Mouse (Mus musculus): ENCODE data around the gene Cntnap1. TPM values are rescaled to one million over a fixed set of nuclear protein-coding genes. Genes with fewer than 3 reads are reported as not detected.
A peak's percentile ranks its signal among the peaks of the same experiment; 100 is the strongest.
"Not testable (repeated sequence)": the region's sequence is repeated elsewhere in the genome, so short reads cannot be mapped to it uniquely, and the experiment has no call there.

Cntnap1 gene
- polyA plus RNA-seq, 2 experiments = 0.56 to 1.5 TPM

GRCm38 (mm10) chr11:101155728-101156371 is 14.5 kb upstream of the Cntnap1 start, which contains the start of gene Tubg2:
Gene Tubg2, plus strand, starts transcription at chr11:101155907.
- no peaks in the 10 kb centered on the region for H3K27me3 ChIP-seq (ENCODE audit: control insufficient read depth, insufficient read depth, low read length)
- H3K4me2 ChIP-seq (replicated peaks; ENCODE audit: low read depth, low read length, severe bottlenecking) = peak within 1 kb of the TSS; percentile 72
- 0 out of 2 replicates have a peak within 1 kb of the TSS, but pooled peaks have one; percentile 48 for H3K27ac ChIP-seq (replicated peaks; ENCODE audit: low read depth, low read length)
- DNase-seq (ENCODE audit: low spot score) (peak; percentile 76), ATAC-seq (ENCODE audit: low FRiP score, low read depth) (peak; percentile 81)
- peaks cover 8% of the 10 kb centered on the region; the same call in 1 of the 2 replicates for H3K4me1 ChIP-seq (ENCODE audit: control insufficient read depth, insufficient read depth, low read length)
- H3K4me3 ChIP-seq (replicated peaks; ENCODE audit: low read length) = peak within 1 kb of the TSS; percentile 41
- 2% methylated on average over 35 of the region's 36 CpGs for WGBS
- H3K36me3 ChIP-seq (ENCODE audit: control insufficient read depth, insufficient read depth, low read length) = no peaks in the 10 kb centered on the region
- no peaks in the 10 kb centered on the region for H3K9me3 ChIP-seq (ENCODE audit: control insufficient read depth, low read length)
- H3K9ac ChIP-seq (ENCODE audit: low read depth, low read length, severe bottlenecking) = peak within 1 kb of the TSS; percentile 65
- 0 out of 2 replicates have a peak, but pooled peaks have one; percentile 18 for TF ChIP-seq POLR2A (IDR thresholded peaks at IDR 0.05; ENCODE audit: borderline replicate concordance, extremely low read depth, insufficient read depth, insufficient read length)

- peaks cover 33% of the 10 kb centered on the region for H3K27me3 ChIP-seq (ENCODE audit: control insufficient read depth, insufficient read depth, low read length)
- 71% methylated on average over 6 of the region's 10 CpGs for WGBS
Observed at GRCm38 (mm10) chr11:101160151-101160550, 10.2 kb upstream of the Cntnap1 start.

GRCm38 (mm10) chr11:101160981-101161505 is 9.3 kb upstream of the Cntnap1 start:
- Histone ChIP-seq H3K27me3 (ENCODE audit: control insufficient read depth, insufficient read depth, low read length) (peaks cover 42% of the 10 kb centered on the region), H3K4me1 (ENCODE audit: control insufficient read depth, insufficient read depth, low read length) (peaks cover 17% of the 10 kb centered on the region), H3K36me3 (ENCODE audit: control insufficient read depth, insufficient read depth, low read length) (peaks cover 44% of the 10 kb centered on the region)
- not testable (repeated sequence) for H3K9me3 ChIP-seq (ENCODE audit: control insufficient read depth, low read length); H3K4me2 ChIP-seq (replicated peaks; ENCODE audit: low read depth, low read length, severe bottlenecking); H3K9ac ChIP-seq (ENCODE audit: low read depth, low read length, severe bottlenecking); ATAC-seq (ENCODE audit: low FRiP score, low read depth); H3K27ac ChIP-seq (replicated peaks; ENCODE audit: low read depth, low read length); H3K4me3 ChIP-seq (replicated peaks; ENCODE audit: low read length); DNase-seq (ENCODE audit: low spot score)
- 73% methylated on average over 7 of the region's 8 CpGs for WGBS

More at GRCm38 (mm10) chr11:101160151-101160550, 10.2 kb upstream of the Cntnap1 start:
- H3K27ac ChIP-seq (replicated peaks; ENCODE audit: low read depth, low read length); H3K9ac ChIP-seq (ENCODE audit: low read depth, low read length, severe bottlenecking); H3K4me2 ChIP-seq (replicated peaks; ENCODE audit: low read depth, low read length, severe bottlenecking); DNase-seq (ENCODE audit: low spot score); H3K4me3 ChIP-seq (replicated peaks; ENCODE audit: low read length); H3K9me3 ChIP-seq (ENCODE audit: control insufficient read depth, low read length); ATAC-seq (ENCODE audit: low FRiP score, low read depth): not testable (repeated sequence)
- Histone ChIP-seq H3K4me1 (ENCODE audit: control insufficient read depth, insufficient read depth, low read length) (peaks cover 21% of the 10 kb centered on the region), H3K36me3 (ENCODE audit: control insufficient read depth, insufficient read depth, low read length) (peaks cover 37% of the 10 kb centered on the region)

GRCm38 (mm10) chr11:101161551-101161950 is 8.8 kb upstream of the Cntnap1 start:
- no peak overlapping the region for H3K4me2 ChIP-seq (replicated peaks; ENCODE audit: low read depth, low read length, severe bottlenecking)
- peaks cover 14% of the 10 kb centered on the region for H3K4me1 ChIP-seq (ENCODE audit: control insufficient read depth, insufficient read depth, low read length)
- H3K9ac ChIP-seq (ENCODE audit: low read depth, low read length, severe bottlenecking) = no peak overlapping the region
- no peak overlapping the region for H3K27ac ChIP-seq (replicated peaks; ENCODE audit: low read depth, low read length)
- DNase-seq (ENCODE audit: low spot score) (no peak), ATAC-seq (ENCODE audit: low FRiP score, low read depth) (no peak)
- no peaks in the 10 kb centered on the region for H3K9me3 ChIP-seq (ENCODE audit: control insufficient read depth, low read length)
- H3K4me3 ChIP-seq (replicated peaks; ENCODE audit: low read length) = no peak overlapping the region
- peaks cover 49% of the 10 kb centered on the region for H3K36me3 ChIP-seq (ENCODE audit: control insufficient read depth, insufficient read depth, low read length)
- TF ChIP-seq POLR2A (IDR thresholded peaks at IDR 0.05; ENCODE audit: borderline replicate concordance, extremely low read depth, insufficient read depth, insufficient read length) = no peak
- peaks cover 47% of the 10 kb centered on the region for H3K27me3 ChIP-seq (ENCODE audit: control insufficient read depth, insufficient read depth, low read length)
- 83% methylated on average over 15 of the region's 15 CpGs for WGBS

- Histone ChIP-seq H3K9me3 (ENCODE audit: control insufficient read depth, low read length) (no peaks in the 10 kb centered on the region), H3K4me1 (ENCODE audit: control insufficient read depth, insufficient read depth, low read length) (peaks cover 14% of the 10 kb centered on the region), H3K4me2 (replicated peaks; ENCODE audit: low read depth, low read length, severe bottlenecking) (no peak overlapping the region), H3K27ac (replicated peaks; ENCODE audit: low read depth, low read length) (no peak overlapping the region), H3K9ac (ENCODE audit: low read depth, low read length, severe bottlenecking) (no peak overlapping the region), H3K36me3 (ENCODE audit: control insufficient read depth, insufficient read depth, low read length) (peaks cover 56% of the 10 kb centered on the region), H3K27me3 (ENCODE audit: control insufficient read depth, insufficient read depth, low read length) (peaks cover 55% of the 10 kb centered on the region), H3K4me3 (replicated peaks; ENCODE audit: low read length) (no peak overlapping the region)
- TF ChIP-seq POLR2A (IDR thresholded peaks at IDR 0.05; ENCODE audit: borderline replicate concordance, extremely low read depth, insufficient read depth, insufficient read length) = no peak
- 54% methylated on average over 5 of the region's 5 CpGs for WGBS
- ATAC-seq (ENCODE audit: low FRiP score, low read depth) (no peak), DNase-seq (ENCODE audit: low spot score) (no peak)
Observed at GRCm38 (mm10) chr11:101162301-101162700, 8.0 kb upstream of the Cntnap1 start.

Data from limb, embryonic 14.5 days (tissue).